Mouse (Mus musculus) liver, embryonic 16.5 days (tissue): ENCODE measurements around the gene Ackr4. TPM values are rescaled to one million over a fixed set of nuclear protein-coding genes. Genes with fewer than 3 reads are reported as not detected.

ENCODE experiments used
- polyA plus RNA-seq: library from polyadenylated mRNA; unstranded; fragments of >200 nt; fragmentation: Nextera tagmentation; extraction: Ambion mirVana; gene quantifications from 2 replicates; pipeline ENCODE4 v1.2.1, GENCODE M21; 2015

Gene Ackr4
- polyA plus RNA-seq, 1 experiment from 2014 or later = 1.5 TPM

Other genes with a start within 250 kb of the Ackr4 start
- gene Nphp3, start 124.4 kb downstream of the Ackr4 start, polyA plus RNA-seq = 0.90 and 1.2 TPM in 2 replicates
- gene Gm28305, start 86.3 kb downstream of the Ackr4 start, polyA plus RNA-seq = not detected in 2 replicates
- gene Uba5, start 63.8 kb downstream of the Ackr4 start, polyA plus RNA-seq = 17.3 and 18.2 TPM in 2 replicates
- 32.5 and 35.5 TPM in 2 replicates for gene Acad11, start 63.6 kb downstream of the Ackr4 start, polyA plus RNA-seq
- 7.3 and 9.1 TPM in 2 replicates for gene Dnajc13, start 136.0 kb upstream of the Ackr4 start, polyA plus RNA-seq
- gene Acpp, start 210.8 kb upstream of the Ackr4 start, polyA plus RNA-seq = 0.47 and 0.79 TPM in 2 replicates